Mouse (Mus musculus) limb, embryonic 11.5 days (tissue): ENCODE measurements around the gene H2al1b. TPM values are rescaled to one million over a fixed set of nuclear protein-coding genes. Genes with fewer than 3 reads are reported as not detected.
"Not testable (repeated sequence)": the region's sequence is repeated elsewhere in the genome, so short reads cannot be mapped to it uniquely, and the experiment has no call there.

ENCODE experiments used
- ATAC-seq: fragments of 200-750 bp; cut with Nextera tagmentation; 2 replicates; pipeline ENCODE4 v1.8.0; 2017; ENCODE audit warnings: low read depth; ENCODE audit not compliant: insufficient number of reproducible peaks, low FRiP score, low TSS enrichment
- DNase-seq: peaks from one replicate; pipeline ENCODE4 v3.0.0-alpha.2; 2015; ENCODE audit warnings: low spot score
- H3K27ac ChIP-seq: fragments of 300-500 bp; sonication (generic); replicated peaks from 2 replicates; pipeline ENCODE4 v1.5.1; 2014; ENCODE audit warnings: low read depth, mild to moderate bottlenecking, low read length
- H3K27me3 ChIP-seq: fragments of 300-500 bp; sonication (generic); 2 replicates; pipeline ENCODE4 v1.6.1; 2014; ENCODE audit warnings: mild to moderate bottlenecking, low read length, mixed read lengths; ENCODE audit not compliant: control insufficient read depth, insufficient read depth
- H3K36me3 ChIP-seq: fragments of 300-500 bp; sonication (generic); 2 replicates; pipeline ENCODE4 v1.6.1; 2014; ENCODE audit warnings: mild to moderate bottlenecking, low read length, moderate library complexity, mixed read lengths; ENCODE audit not compliant: control insufficient read depth, insufficient read depth
- H3K4me1 ChIP-seq: fragments of 300-500 bp; sonication (generic); 2 replicates; pipeline ENCODE4 v1.6.1; 2014; ENCODE audit warnings: low read length, mixed read lengths; ENCODE audit not compliant: control insufficient read depth, insufficient read depth
- H3K4me2 ChIP-seq: fragments of 300-500 bp; sonication (generic); 2 replicates; pipeline ENCODE4 v1.6.1; 2014; ENCODE audit warnings: low read depth, mild to moderate bottlenecking, moderate library complexity; ENCODE audit not compliant: severe bottlenecking
- H3K4me3 ChIP-seq: fragments of 300-500 bp; sonication (generic); 2 replicates; pipeline ENCODE4 v1.5.1; 2014; ENCODE audit warnings: low read depth, low read length
- H3K9ac ChIP-seq: fragments of 300-500 bp; sonication (generic); 2 replicates; pipeline ENCODE4 v1.6.1; 2014; ENCODE audit warnings: mild to moderate bottlenecking, low read length
- H3K9me3 ChIP-seq: fragments of 300-500 bp; sonication (generic); 2 replicates; pipeline ENCODE4 v1.6.1; 2016; ENCODE audit warnings: low read length; ENCODE audit not compliant: control insufficient read depth
- WGBS: fragments of 180-500 bp; shearing (Covaris S2); extraction: QIAGEN DNeasy Blood & Tissue Kit; methylation state at CpG from one replicate; pipeline ENCODE4 v1.1.7; 2014; 5-methylcytosine and 5-hydroxymethylcytosine counted together
- polyA plus RNA-seq: library from polyadenylated mRNA; unstranded; fragments of >200 nt; fragmentation: Nextera tagmentation; extraction: Ambion mirVana; gene quantifications from 2 replicates; pipeline ENCODE4 v1.2.1, GENCODE M21; 2014

The H2al1b gene
- polyA plus RNA-seq, 1 experiment from 2014 or later = not detected

- ATAC-seq, H3K4me1 ChIP-seq, H3K9me3 ChIP-seq, H3K4me3 ChIP-seq, H3K4me2 ChIP-seq, H3K9ac ChIP-seq, DNase-seq, H3K27me3 ChIP-seq, H3K27ac ChIP-seq, H3K36me3 ChIP-seq: not testable (repeated sequence)
- no CpG with 5 or more reads among the region's 3 CpGs for WGBS
Observed at GRCm38 (mm10) chrX:11317956-11318355, 15.7 kb downstream of the H2al1b start, which contains the start of gene H2al1g. Gene H2al1g, plus strand, starts transcription at chrX:11318256.

- WGBS = no CpG with 5 or more reads among the region's 6 CpGs
- H3K27ac ChIP-seq = not testable (repeated sequence)
Observed at GRCm38 (mm10) chrX:11321192-11321591, 19.0 kb downstream of the H2al1b start, which contains the start of gene H2al1h. Gene H2al1h, plus strand, starts transcription at chrX:11321492.

GRCm38 (mm10) chrX:11324359-11324758, 22.1 kb downstream of the H2al1b start, which contains the start of gene H2al1i:
Gene H2al1i, plus strand, starts transcription at chrX:11324659.
- not testable (repeated sequence) for H3K27ac ChIP-seq, ATAC-seq, DNase-seq, H3K27me3 ChIP-seq, H3K9ac ChIP-seq, H3K4me1 ChIP-seq, H3K9me3 ChIP-seq, H3K4me2 ChIP-seq, H3K36me3 ChIP-seq, H3K4me3 ChIP-seq
- 88% methylated on average over 2 of the region's 5 CpGs for WGBS

More at GRCm38 (mm10) chrX:11321192-11321591, 19.0 kb downstream of the H2al1b start, which contains the start of gene H2al1h:
- H3K9ac ChIP-seq, H3K4me3 ChIP-seq, DNase-seq, H3K9me3 ChIP-seq, H3K36me3 ChIP-seq, ATAC-seq, H3K4me1 ChIP-seq, H3K4me2 ChIP-seq, H3K27me3 ChIP-seq: not testable (repeated sequence)

- not testable (repeated sequence) for H3K4me3 ChIP-seq, H3K27ac ChIP-seq, H3K27me3 ChIP-seq, H3K4me1 ChIP-seq, H3K9me3 ChIP-seq, H3K4me2 ChIP-seq, DNase-seq, ATAC-seq, H3K9ac ChIP-seq, H3K36me3 ChIP-seq
- 92% methylated on average over 2 of the region's 2 CpGs for WGBS
Observed at GRCm38 (mm10) chrX:11327522-11327921, 25.3 kb downstream of the H2al1b start, which contains the start of gene H2al1j. Gene H2al1j, plus strand, starts transcription at chrX:11327822.

- Histone ChIP-seq H3K9ac (no peak overlapping the region), H3K27ac (0 out of 2 replicates have a peak overlapping the region, but pooled peaks have one; percentile 42), H3K27me3 (no peaks in the 10 kb centered on the region), H3K36me3 (no peaks in the 10 kb centered on the region), H3K4me2 (no peak overlapping the region; the same call in 1 of the 2 replicates), H3K4me3 (no peak overlapping the region), H3K9me3 (no peaks in the 10 kb centered on the region), H3K4me1 (0 out of 2 replicates have a peak, but pooled peaks cover 2% of the 10 kb centered on the region)
- 0 out of 2 replicates have a peak, but pooled peaks have one; percentile 47 for ATAC-seq
- 37% methylated on average over 9 of the region's 9 CpGs for WGBS
- peak; percentile 66 for DNase-seq
Observed at GRCm38 (mm10) chrX:11345762-11346161, 43.5 kb downstream of the H2al1b start.

- 94% methylated on average over 3 of the region's 3 CpGs for WGBS
- no peak overlapping the region for H3K4me2 ChIP-seq
- no peak overlapping the region for H3K9ac ChIP-seq
- ATAC-seq (no peak), DNase-seq (no peak)
- no peaks in the 10 kb centered on the region for H3K36me3 ChIP-seq
- 0 out of 2 replicates have a peak, but pooled peaks cover 2% of the 10 kb centered on the region for H3K4me1 ChIP-seq
- no peak overlapping the region for H3K27ac ChIP-seq
- H3K4me3 ChIP-seq = no peak overlapping the region
- no peaks in the 10 kb centered on the region for H3K27me3 ChIP-seq
- no peaks in the 10 kb centered on the region for H3K9me3 ChIP-seq
Observed at GRCm38 (mm10) chrX:11346756-11347155, 44.5 kb downstream of the H2al1b start.

Other genes with a start within 250 kb of the H2al1b start
- gene H2al1a, start 3.2 kb upstream of the H2al1b start, polyA plus RNA-seq = not detected in 2 replicates
- not detected in 2 replicates for gene H2al1c, start 3.2 kb downstream of the H2al1b start, polyA plus RNA-seq
- not detected in 2 replicates for gene H2al1d, start 6.4 kb downstream of the H2al1b start, polyA plus RNA-seq
- gene H2al1e, start 9.5 kb downstream of the H2al1b start, polyA plus RNA-seq = not detected in 2 replicates
- gene H2al1f, start 12.7 kb downstream of the H2al1b start, polyA plus RNA-seq = not detected in 2 replicates
- not detected in 2 replicates for gene H2al1g, start 15.8 kb downstream of the H2al1b start, polyA plus RNA-seq
- not detected in 2 replicates for gene H2al1h, start 19.1 kb downstream of the H2al1b start, polyA plus RNA-seq
- gene H2al1i, start 22.2 kb downstream of the H2al1b start, polyA plus RNA-seq = not detected in 2 replicates
- not detected in 2 replicates for gene H2al1j, start 25.4 kb downstream of the H2al1b start, polyA plus RNA-seq